Comparison of ENCODE assay signal across 17 mouse cellular contexts in genomic region chr10:83163946-83164345, GRCm38 (mm10).
DNase-seq lines count a peak whose midpoint lies in the region; ATAC-seq and TF ChIP-seq lines count a peak whose summit lies in the region.
"Had no signal": no experiment of that assay in that cellular context is flagged by ENCODE, and none has a peak within 500 bp of the region (broad histone marks: within the 10 kb centered on the region; RNA-seq: fewer than 3 reads in every experiment).

No protein-coding gene starts in this region.

- H3K4me2 ChIP-seq in kidney, embryonic 14.5 days (replicated peaks; ENCODE audit: low read depth, low read length): no peak overlapping the region
- H3K4me2 ChIP-seq: forebrain, embryonic 13.5 days; hindbrain, embryonic 15.5 days; midbrain, embryonic 13.5 days had no signal

- intact Hi-C loops in gastrocnemius, adult 2 months (cut with DNase I): no loop called here
- intact Hi-C loops in heart, postnatal 25 days (cut with DNase I): no loop called here

- no peak overlapping the region for H3K4me3 ChIP-seq in gastrocnemius, adult 2 months
- H3K4me3 ChIP-seq in kidney, embryonic 14.5 days (ENCODE audit: low read length): no peak overlapping the region
- H3K4me3 ChIP-seq: forebrain, embryonic 13.5 days; hindbrain, embryonic 15.5 days; left cerebral cortex, adult 2 months; midbrain, embryonic 13.5 days; myocyte had no signal

- ATAC-seq in kidney, embryonic 14.5 days (ENCODE audit: low FRiP score, low TSS enrichment): no peak
- ATAC-seq: forebrain, embryonic 13.5 days; intestine, embryonic 16.5 days; midbrain, embryonic 13.5 days had no signal

- peak; percentile 31 for DNase-seq in gastrocnemius, adult 2 months
- DNase-seq in gastrocnemius, postnatal 10 days: no peak
- peak; percentile 98 for DNase-seq in NIH3T3 (ENCODE audit: low read depth)
- peak; percentile 49 for DNase-seq in heart, adult 8-10 months (ENCODE audit: low spot score)
- DNase-seq in heart, postnatal 25 days (ENCODE audit: low spot score): peak; percentile 38
- DNase-seq in layer of hippocampus, adult 9-10 months (ENCODE audit: low spot score): no peak
- no peak for DNase-seq in neural tube, embryonic 10.5 days (ENCODE audit: extremely low spot score, low spot score)
- DNase-seq: cerebellum, adult 11 months; lung, adult 2 months; thymus, postnatal 25 days had no signal

- H3K4me1 ChIP-seq in kidney, embryonic 14.5 days (ENCODE audit: control insufficient read depth, insufficient read depth, low read length): peaks cover 24% of the 10 kb centered on the region

- 59% methylated on average over 6 of the region's 6 CpGs for WGBS in kidney, embryonic 14.5 days

- TF ChIP-seq CTCF in gastrocnemius, adult 2 months (IDR thresholded peaks at IDR 0.05): no peak

- no peaks in the 10 kb centered on the region for H3K36me3 ChIP-seq in kidney, embryonic 14.5 days (ENCODE audit: control insufficient read depth, insufficient read depth, low read length)
- H3K36me3 ChIP-seq: hindbrain, embryonic 15.5 days; midbrain, embryonic 13.5 days had no signal

- H3K9ac ChIP-seq in kidney, embryonic 14.5 days (ENCODE audit: low read depth, low read length): no peak overlapping the region
- H3K9ac ChIP-seq: forebrain, embryonic 13.5 days; hindbrain, embryonic 15.5 days; midbrain, embryonic 13.5 days had no signal

- H3K27me3 ChIP-seq in kidney, embryonic 14.5 days (ENCODE audit: control insufficient read depth, insufficient read depth, low read length): no peaks in the 10 kb centered on the region
- H3K27me3 ChIP-seq: forebrain, embryonic 13.5 days; hindbrain, embryonic 15.5 days; midbrain, embryonic 13.5 days had no signal

- no peaks in the 10 kb centered on the region for H3K9me3 ChIP-seq in kidney, embryonic 14.5 days (ENCODE audit: control insufficient read depth, low read length)
- H3K9me3 ChIP-seq: forebrain, embryonic 13.5 days; hindbrain, embryonic 15.5 days; midbrain, embryonic 13.5 days had no signal

- H3K27ac ChIP-seq in gastrocnemius, adult 2 months: no peak overlapping the region
- no peak overlapping the region for H3K27ac ChIP-seq in kidney, embryonic 14.5 days (ENCODE audit: low read depth, low read length)
- H3K27ac ChIP-seq: forebrain, embryonic 13.5 days; hindbrain, embryonic 15.5 days; left cerebral cortex, adult 2 months; midbrain, embryonic 13.5 days had no signal

Comparison
In these comparisons a context has a peak if more than half of its experiments do, and no peak if none do; other contexts are left out.
1. DNase-seq: peak in gastrocnemius, adult 2 months (single experiment), NIH3T3 (single experiment), heart, adult 8-10 months (single experiment) and heart, postnatal 25 days (single experiment); none in gastrocnemius, postnatal 10 days (single experiment), layer of hippocampus, adult 9-10 months (single experiment) and neural tube, embryonic 10.5 days (single experiment).